Mouse (Mus musculus) neutrophil, adult 59 days (primary cell): ENCODE results near the gene Rabep2. TPM values are rescaled to one million over a fixed set of nuclear protein-coding genes. Genes with fewer than 3 reads are reported as not detected.

ENCODE experiments used
- total RNA-seq, 2 experiments: library from RNA; stranded (reverse); gene quantifications; 1 replicate in 1 of 2; 2 replicates in 1 of 2; pipeline ENCODE4 v1.2.4; 2023

Rabep2 gene
- 10 to 100 TPM; 14.8 to 15.6 TPM for total RNA-seq

DNA sequence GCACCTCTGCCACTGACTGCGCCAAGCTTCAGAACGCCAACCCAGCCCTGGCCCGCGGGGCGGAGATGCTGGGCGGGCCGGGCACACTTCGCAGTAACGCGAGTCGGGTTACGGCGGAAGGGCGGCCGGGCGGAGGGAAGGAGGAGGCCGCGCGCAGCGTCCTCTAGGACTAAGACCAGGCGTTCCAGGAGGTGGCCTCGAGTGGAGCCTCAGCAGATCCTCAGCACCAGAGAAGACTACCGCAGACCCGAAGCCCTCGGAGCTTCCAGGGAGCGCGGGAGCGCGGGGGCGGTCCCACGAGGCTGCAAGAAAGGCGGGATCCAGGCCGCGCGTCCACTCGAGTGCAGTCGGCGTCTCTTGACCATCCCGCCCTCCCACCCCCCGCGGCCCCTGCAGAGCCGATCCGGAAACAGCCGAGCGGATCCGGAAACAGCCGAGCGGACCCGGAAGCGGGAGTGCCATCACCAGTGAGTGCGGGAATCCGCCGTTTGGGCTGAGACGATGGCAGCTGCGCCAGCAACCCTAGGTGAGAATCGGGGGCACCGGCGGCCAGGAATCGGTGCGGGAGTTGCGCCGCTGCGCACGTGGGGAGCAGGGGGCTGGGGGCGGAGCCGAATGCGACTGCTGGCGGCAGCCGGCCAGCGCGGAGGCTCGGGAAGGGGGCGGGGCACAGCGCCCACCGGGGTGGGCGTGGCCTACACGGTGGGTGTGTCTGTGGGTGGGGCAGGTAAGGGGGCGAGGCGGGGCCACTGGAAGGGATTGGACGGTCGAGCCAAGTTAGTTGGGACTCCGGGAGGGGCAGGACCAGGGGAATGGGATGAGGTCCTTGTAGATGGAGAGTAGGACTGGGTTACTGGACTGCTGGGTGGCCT, at the start of gene Rabep2:
Gene Rabep2 (plus strand): TSS at position 129 of the 872 bp plus-strand sequence.

DNA sequence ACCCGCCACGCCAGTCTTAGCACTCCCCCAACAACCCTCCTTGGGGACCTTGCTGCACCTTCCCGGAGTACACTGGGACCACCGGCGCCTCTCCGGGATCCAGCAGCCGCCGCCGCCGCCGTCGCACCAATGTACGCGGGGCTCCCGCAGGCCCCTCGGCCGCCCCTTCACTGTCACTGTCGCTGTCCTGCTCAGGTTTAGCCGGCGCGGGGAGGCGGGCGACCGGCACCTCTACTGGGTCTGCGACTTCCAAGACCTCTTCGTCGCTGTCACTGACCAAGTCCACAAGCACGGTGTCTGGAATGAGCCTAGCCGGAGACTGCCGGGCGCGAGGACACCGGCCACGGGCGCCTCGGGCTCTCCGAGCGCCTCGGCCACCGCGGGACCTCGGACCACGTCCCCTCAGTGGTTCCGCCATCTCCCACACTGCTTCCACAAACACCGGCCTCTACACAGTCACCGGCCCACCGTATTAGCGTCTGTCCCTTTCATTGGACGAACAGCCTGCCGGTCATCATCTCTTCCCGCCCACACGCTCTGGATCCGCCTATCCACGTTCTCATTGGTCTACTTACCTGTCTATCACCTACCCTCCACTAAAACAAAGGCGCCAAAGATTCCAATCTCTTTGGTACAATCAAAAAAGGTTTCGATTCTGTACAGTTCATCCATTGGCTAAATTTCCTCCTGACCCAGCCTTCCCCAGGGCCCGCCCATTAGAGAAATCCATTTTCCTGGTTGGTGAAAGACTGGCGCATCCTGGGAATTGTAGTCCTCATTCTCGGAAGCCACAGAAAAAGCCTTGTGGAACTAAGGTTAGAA, 32.0 kb upstream of the Rabep2 start, which contains the start of gene Nfatc2ip:
Gene Nfatc2ip (minus strand): TSS at position 440 of the 822 bp plus-strand sequence.

DNA sequence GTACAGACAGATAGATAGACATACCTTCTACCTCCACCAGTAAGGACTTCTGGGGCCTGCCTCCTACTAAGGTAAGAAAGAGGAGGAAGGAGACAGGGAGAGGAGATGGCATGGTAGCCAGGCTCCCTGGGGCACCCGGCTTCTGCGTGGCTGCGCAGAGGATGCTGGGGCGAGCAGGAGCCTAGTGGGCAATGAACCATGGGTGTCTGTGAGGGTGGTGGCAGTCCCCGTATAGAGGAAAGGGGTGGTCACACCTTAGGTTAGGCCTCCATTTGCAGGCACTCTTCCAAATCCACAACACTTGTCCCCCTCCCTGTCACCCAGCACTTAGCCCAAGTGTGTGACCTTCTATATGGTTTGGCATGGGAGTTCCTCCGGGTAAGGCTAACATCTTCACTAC, 13.8 kb upstream of the Rabep2 start, which contains the start of gene Cd19:
Gene Cd19 (minus strand): TSS at position 165 of the 400 bp plus-strand sequence.

DNA sequence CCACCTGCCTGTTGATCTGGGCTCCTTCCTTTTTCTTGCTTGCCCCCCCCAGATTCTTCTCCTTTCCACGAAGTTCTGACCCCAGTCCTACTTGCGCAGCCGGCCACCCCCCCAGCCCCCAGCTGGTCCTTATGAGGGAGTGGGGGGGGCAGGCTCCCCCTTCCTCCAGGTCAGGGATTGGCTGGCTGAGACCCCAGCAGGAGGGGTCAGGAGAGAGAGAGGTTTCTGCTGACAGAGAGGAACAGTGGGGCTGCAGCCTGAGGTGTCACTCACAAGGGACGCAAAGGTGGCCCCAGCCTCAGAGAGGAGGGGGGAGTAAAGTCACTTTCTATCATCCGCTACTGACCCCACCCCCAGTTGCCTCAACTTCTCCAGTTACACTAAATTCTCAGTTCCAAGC, 34.4 kb downstream of the Rabep2 start, which contains the start of gene Atp2a1:
Gene Atp2a1 (minus strand): TSS at position 105 of the 400 bp plus-strand sequence.

DNA sequence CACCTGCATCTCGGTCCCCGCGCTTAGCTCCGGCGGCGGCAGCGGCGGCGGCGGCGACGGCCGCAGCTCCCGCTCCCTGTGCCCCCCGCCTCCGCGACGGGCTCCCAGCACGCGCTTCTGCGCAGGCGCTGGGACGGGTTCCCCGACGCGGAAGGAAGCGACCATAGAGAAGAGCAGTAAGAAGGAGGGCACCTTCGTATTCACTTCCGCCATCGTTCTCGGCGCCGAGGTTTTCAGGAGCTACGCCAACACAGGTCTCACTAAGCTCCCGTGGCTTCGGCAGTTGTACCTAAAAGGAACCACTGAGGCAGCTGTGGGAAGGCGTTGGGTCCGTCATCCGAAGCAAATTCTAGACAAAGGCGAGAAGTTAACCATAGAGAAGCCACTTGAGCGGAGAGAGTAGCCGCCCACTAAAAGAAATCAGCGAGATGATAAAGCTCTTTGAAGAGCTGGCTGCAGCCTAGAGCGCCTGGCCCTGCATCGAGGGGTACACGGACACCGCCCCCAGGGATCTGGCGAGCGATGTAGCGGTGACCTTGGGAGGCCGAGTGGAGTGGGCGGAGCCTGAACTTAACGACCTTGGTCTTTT, 46.5 kb downstream of the Rabep2 start, which contains the start of gene Sh2b1:
Gene Sh2b1 (minus strand): TSS at position 432 of the 589 bp plus-strand sequence.

DNA sequence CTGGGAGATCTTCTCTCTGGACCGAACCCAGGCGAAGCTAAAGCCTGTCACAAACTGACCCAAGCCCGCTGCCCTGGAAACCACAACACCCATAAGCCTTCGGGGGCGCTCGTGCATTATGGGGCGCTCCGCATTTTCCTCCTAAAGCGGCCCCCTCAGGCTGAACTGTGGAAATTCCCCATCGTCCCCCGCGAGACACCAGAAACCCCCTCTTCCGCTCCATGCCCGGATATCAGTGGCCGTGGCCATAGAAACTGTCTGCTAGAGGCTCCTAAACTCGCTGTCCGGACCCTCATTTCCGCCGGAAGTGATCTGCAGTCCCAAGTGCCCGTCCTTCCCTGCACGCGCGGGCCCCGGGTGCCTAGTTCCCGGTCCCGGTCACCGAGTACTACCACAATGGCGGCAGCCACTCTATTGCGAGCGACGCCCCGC, 58.5 kb downstream of the Rabep2 start, which contains the start of gene Tufm:
Gene Tufm (plus strand): TSS at position 310 of the 432 bp plus-strand sequence.

Other genes starting within 250 kb of the Rabep2 start
- gene Xpo6, start 228.3 kb upstream of the Rabep2 start, total RNA-seq = 100 to 1,000 TPM; 163 to 166 TPM
- gene Sbk1, start 156.1 kb upstream of the Rabep2 start, total RNA-seq = 1 to 10 TPM; 6.0 to 9.2 TPM
- gene Lat, start 59.2 kb upstream of the Rabep2 start, total RNA-seq = 1 to 10 TPM; 1.8 to 2.4 TPM
- 10 to 100 TPM; 26.2 to 38.0 TPM for gene Spns1, start 51.3 kb upstream of the Rabep2 start, total RNA-seq
- 10 to 100 TPM; 11.5 to 12.0 TPM for gene Nfatc2ip, start 32.0 kb upstream of the Rabep2 start, total RNA-seq
- gene Cd19, start 13.9 kb upstream of the Rabep2 start, total RNA-seq = 10 to 100 TPM in 1 of 2 experiments, 1 to 10 TPM in 1; 3.9 to 11.7 TPM
- 1 to 10 TPM in 1 of 2 experiments, under 1 TPM in 1; 0.87 to 1.1 TPM for gene Atp2a1, start 34.3 kb downstream of the Rabep2 start, total RNA-seq
- 10 to 100 TPM; 45.4 to 49.2 TPM for gene Sh2b1, start 46.7 kb downstream of the Rabep2 start, total RNA-seq
- 10 to 100 TPM; 25.0 to 34.9 TPM for gene Tufm, start 58.6 kb downstream of the Rabep2 start, total RNA-seq
- 100 to 1,000 TPM; 126 to 139 TPM for gene Atxn2l, start 74.7 kb downstream of the Rabep2 start, total RNA-seq
- 100 to 1,000 TPM in 1 of 2 experiments, 10 to 100 TPM in 1; 86.1 to 101 TPM for gene Eif3c, start 137.7 kb downstream of the Rabep2 start, total RNA-seq
- 100 to 1,000 TPM; 164 to 190 TPM for gene Apobr, start 156.2 kb downstream of the Rabep2 start, total RNA-seq
- 100 to 1,000 TPM; 322 to 350 TPM for gene Cln3, start 157.1 kb downstream of the Rabep2 start, total RNA-seq
- 1 to 10 TPM; 4.2 to 4.7 TPM for gene Il27, start 166.2 kb downstream of the Rabep2 start, total RNA-seq
- 10 to 100 TPM in 1 of 2 experiments, 1 to 10 TPM in 1; 8.4 to 13.6 TPM for gene Nupr1, start 202.1 kb downstream of the Rabep2 start, total RNA-seq
- gene Sgf29, start 220.6 kb downstream of the Rabep2 start, total RNA-seq = 10 to 100 TPM; 21.3 to 28.0 TPM
- gene Sult1a1, start 247.7 kb downstream of the Rabep2 start, total RNA-seq = 1 to 10 TPM in 1 of 2 experiments, under 1 TPM in 1; 0.68 to 1.4 TPM